Mouse (Mus musculus): ENCODE measurements around the gene Msi1. TPM values are rescaled to one million over a fixed set of nuclear protein-coding genes. Genes with fewer than 3 reads are reported as not detected.
A peak's percentile ranks its signal among the peaks of the same experiment; 100 is the strongest.

Msi1 gene
- total and polyA plus RNA-seq, 2 experiments from 2014 or later: 1.1 to 5.6 TPM

DNA sequence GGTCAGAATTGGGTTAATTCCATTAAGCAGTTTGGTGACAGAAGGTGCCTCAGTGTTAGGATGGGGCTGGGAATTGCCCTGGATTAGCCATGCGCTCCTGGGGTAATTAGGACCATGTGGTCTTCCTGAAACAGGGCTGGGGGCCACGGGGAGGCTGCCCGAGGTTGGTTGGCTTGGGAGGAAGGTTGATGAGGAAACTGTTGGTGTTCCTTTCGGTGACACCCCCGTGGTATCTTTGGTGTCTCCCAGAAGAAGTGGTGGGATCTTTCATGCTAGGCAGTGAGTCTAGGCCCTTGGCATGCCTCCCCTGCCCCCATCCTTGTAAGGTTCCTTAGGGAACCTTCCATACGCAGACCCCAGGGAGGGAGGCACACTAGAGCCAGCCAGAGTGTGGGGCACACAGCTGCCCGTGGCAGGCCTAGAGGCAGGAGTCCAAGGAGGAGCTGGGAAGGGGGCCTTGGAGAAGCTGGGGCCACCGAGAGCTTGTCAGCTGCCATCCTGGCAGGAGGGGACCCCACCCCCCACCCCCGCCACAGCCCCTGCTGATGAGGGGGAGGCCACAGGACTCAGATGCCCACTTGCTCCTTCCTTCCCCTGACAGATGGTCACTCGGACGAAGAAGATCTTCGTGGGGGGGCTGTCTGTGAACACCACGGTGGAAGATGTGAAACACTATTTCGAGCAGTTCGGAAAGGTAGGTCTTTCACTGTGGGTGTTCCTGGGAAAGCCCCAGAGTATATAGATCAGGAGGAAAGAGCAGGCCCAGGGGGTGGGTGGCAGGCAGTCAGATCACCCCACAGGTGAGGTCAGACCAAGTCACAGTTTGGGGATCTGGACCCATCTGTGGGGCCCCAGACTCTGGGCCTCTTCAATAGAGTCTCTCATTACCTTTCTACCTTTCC is 5.7 kb downstream of the Msi1 start:
- Histone ChIP-seq H3K27ac (ENCODE audit: low read depth) (no peak overlapping the region), H3K9me3 (replicated peaks; ENCODE audit: control insufficient read depth, low read length) (no peaks in the 10 kb centered on the region), H3K36me3 (replicated peaks; ENCODE audit: control insufficient read depth, insufficient read depth, low read length) (no peaks in the 10 kb centered on the region), H3K27me3 (ENCODE audit: control insufficient read depth, insufficient read depth, low read length) (peaks cover 15% of the 10 kb centered on the region), H3K4me3 (ENCODE audit: low read depth, low read length) (no peak overlapping the region), H3K9ac (replicated peaks; ENCODE audit: low read depth, low read length) (no peak overlapping the region), H3K4me2 (ENCODE audit: low read depth, low read length) (no peak overlapping the region), H3K4me1 (ENCODE audit: control insufficient read depth, insufficient read depth) (peaks cover 9% of the 10 kb centered on the region)
- WGBS: 72% methylated on average over 15 of the region's 15 CpGs
- TF ChIP-seq CTCF (IDR thresholded peaks at IDR 0.05; ENCODE audit: low read depth) (no peak), EP300 (IDR thresholded peaks at IDR 0.05; ENCODE audit: low read depth) (no peak)
- DNase-seq (ENCODE audit: low spot score): no peak
- no peak for ATAC-seq (ENCODE audit: insufficient read depth, low read depth)

DNA sequence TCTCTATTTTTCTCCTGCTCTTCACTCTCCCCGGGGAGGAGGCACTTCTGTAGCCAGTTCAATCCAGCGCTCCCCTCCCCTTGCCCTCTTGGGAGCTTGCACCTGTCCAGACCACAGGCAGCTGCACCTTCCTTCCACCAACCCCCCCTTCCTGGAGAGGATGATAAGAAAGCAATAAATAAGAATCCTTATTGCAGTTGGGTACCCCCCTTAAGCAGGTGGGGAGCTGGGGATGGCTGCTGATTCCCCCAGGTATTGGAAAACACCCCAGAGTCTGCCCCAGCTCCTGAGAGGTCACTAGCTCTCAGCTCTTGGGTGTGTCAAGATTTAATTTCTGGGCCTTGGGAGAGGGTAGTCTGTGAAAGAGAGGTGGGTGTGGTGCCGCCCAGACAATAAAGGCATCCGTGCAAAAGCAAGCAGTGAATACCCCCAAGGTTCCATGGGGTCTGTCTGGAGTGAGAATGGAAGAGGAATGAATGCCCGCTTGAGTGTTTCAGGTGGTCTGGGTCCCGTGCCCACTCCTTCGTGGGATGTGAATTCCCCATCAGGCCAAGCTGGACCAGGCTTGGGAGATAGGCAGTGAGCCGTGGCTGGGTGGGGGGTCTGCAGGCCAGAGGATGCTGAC is 6.5 kb downstream of the Msi1 start:
- no peak for ATAC-seq (ENCODE audit: insufficient read depth, low read depth)
- peaks cover 7% of the 10 kb centered on the region for H3K27me3 ChIP-seq (ENCODE audit: control insufficient read depth, insufficient read depth, low read length)

DNA sequence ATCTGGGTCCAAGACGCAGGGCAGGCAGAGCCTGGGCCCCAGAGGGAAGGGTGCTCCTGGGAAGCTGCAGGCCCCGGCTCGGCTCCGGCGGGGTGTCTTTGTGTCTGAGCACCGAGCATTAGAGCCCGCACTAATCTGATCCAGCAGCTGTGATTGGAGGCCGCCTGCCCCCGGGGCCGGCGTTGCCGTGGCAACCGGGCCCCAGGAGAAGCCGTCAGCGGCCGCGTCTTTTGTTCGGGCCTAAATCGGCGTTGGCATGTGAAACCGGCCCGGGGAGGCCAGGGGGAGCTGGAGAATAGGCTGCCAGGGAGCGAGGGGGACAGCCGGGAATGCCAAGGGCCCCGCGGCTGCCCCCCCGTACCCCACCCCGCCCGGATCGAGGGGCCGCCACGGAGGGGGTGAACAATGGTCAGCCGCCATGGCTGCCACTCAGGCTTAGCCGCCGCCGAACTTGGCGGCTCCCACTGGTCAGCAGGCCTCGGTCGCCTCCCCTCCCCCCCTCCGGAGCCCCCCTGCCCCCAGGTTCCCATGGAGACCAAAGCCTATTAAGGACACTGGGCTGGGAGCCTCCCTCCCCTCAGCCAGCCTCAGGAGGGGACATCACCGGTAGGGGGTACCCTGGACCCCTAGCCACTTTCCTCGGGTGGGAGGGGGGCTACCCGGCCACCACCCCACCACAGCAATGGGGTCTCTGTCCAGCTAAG is 7.2 kb downstream of the Msi1 start:
- no peak for TF ChIP-seq CTCF (IDR thresholded peaks at IDR 0.05; ENCODE audit: low read depth)
- no peak for TF ChIP-seq EP300 (IDR thresholded peaks at IDR 0.05; ENCODE audit: low read depth)
- Histone ChIP-seq H3K27ac (ENCODE audit: low read depth) (no peak overlapping the region), H3K4me3 (ENCODE audit: low read depth, low read length) (peak overlapping the region; percentile 45), H3K9ac (replicated peaks; ENCODE audit: low read depth, low read length) (peak overlapping the region; percentile 68), H3K36me3 (replicated peaks; ENCODE audit: control insufficient read depth, insufficient read depth, low read length) (no peaks in the 10 kb centered on the region), H3K27me3 (ENCODE audit: control insufficient read depth, insufficient read depth, low read length) (no peaks in the 10 kb centered on the region; the same call in none of the 2 replicates), H3K9me3 (replicated peaks; ENCODE audit: control insufficient read depth, low read length) (no peaks in the 10 kb centered on the region), H3K4me2 (ENCODE audit: low read depth, low read length) (peak overlapping the region; percentile 78), H3K4me1 (ENCODE audit: control insufficient read depth, insufficient read depth) (peaks cover 9% of the 10 kb centered on the region)
- DNase-seq (ENCODE audit: low spot score): no peak
- ATAC-seq (ENCODE audit: insufficient read depth, low read depth): peak; percentile 57
- 2% methylated on average over 26 of the region's 43 CpGs for WGBS

More for the DNA sequence above, 6.5 kb downstream of the Msi1 start:
- H3K9ac ChIP-seq (replicated peaks; ENCODE audit: low read depth, low read length): peak overlapping the region; percentile 68
- H3K4me1 ChIP-seq (ENCODE audit: control insufficient read depth, insufficient read depth): peaks cover 9% of the 10 kb centered on the region
- TF ChIP-seq CTCF (IDR thresholded peaks at IDR 0.05; ENCODE audit: low read depth) (no peak), EP300 (IDR thresholded peaks at IDR 0.05; ENCODE audit: low read depth) (no peak)
- peak overlapping the region; percentile 45 for H3K4me3 ChIP-seq (ENCODE audit: low read depth, low read length)
- peak overlapping the region; percentile 78 for H3K4me2 ChIP-seq (ENCODE audit: low read depth, low read length)
- no peak overlapping the region for H3K27ac ChIP-seq (ENCODE audit: low read depth)
- H3K36me3 ChIP-seq (replicated peaks; ENCODE audit: control insufficient read depth, insufficient read depth, low read length): no peaks in the 10 kb centered on the region
- no peaks in the 10 kb centered on the region for H3K9me3 ChIP-seq (replicated peaks; ENCODE audit: control insufficient read depth, low read length)
- DNase-seq (ENCODE audit: low spot score): no peak
- WGBS: 53% methylated on average over 8 of the region's 8 CpGs

DNA sequence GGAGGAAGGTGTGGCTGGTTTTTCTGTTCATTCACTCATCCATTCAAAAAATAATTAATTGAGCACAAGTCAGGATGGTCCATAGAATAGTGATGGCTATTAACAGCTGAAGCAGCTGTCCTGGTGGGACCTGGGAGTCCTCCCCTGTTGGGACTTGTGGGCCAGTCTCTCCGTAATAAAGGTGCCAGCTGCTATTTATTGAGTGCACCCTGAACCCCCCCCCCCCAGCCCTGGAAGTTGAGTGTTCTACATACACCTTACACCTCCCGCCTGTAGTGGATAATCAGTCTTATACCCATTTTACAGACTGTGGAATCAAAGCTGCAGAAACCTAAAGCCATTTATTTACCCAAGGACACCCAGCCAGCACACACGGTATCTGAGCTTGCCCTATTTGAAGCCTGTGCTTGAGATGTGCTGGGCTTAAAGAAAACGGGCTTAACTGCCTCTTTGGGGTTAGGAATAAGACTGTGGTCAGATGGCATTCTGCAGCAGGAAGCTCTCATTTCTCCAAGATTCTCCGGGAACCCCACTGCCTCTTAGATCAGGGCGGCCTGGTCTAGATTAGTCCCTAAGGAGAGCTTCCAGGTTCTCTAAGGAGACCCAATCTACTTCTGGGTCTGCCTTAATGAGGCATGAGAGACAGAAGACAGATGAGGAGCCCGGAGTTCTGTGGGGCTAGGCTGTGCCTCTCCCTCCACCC is 8.0 kb downstream of the Msi1 start:
- H3K27ac ChIP-seq (ENCODE audit: low read depth): no peak overlapping the region
- H3K36me3 ChIP-seq (replicated peaks; ENCODE audit: control insufficient read depth, insufficient read depth, low read length): no peaks in the 10 kb centered on the region
- DNase-seq (ENCODE audit: low spot score) (no peak), ATAC-seq (ENCODE audit: insufficient read depth, low read depth) (no peak)
- 81% methylated on average over 7 of the region's 7 CpGs for WGBS
- no peaks in the 10 kb centered on the region for H3K9me3 ChIP-seq (replicated peaks; ENCODE audit: control insufficient read depth, low read length)
- H3K4me1 ChIP-seq (ENCODE audit: control insufficient read depth, insufficient read depth): peaks cover 9% of the 10 kb centered on the region; the same call in 1 of the 2 replicates
- H3K4me3 ChIP-seq (ENCODE audit: low read depth, low read length): no peak overlapping the region
- no peak overlapping the region for H3K4me2 ChIP-seq (ENCODE audit: low read depth, low read length)
- TF ChIP-seq CTCF (IDR thresholded peaks at IDR 0.05; ENCODE audit: low read depth) (no peak), EP300 (IDR thresholded peaks at IDR 0.05; ENCODE audit: low read depth) (no peak)
- H3K9ac ChIP-seq (replicated peaks; ENCODE audit: low read depth, low read length): peak overlapping the region; percentile 68; the same call in 1 of the 2 replicates
- H3K27me3 ChIP-seq (ENCODE audit: control insufficient read depth, insufficient read depth, low read length): no peaks in the 10 kb centered on the region; the same call in none of the 2 replicates

DNA sequence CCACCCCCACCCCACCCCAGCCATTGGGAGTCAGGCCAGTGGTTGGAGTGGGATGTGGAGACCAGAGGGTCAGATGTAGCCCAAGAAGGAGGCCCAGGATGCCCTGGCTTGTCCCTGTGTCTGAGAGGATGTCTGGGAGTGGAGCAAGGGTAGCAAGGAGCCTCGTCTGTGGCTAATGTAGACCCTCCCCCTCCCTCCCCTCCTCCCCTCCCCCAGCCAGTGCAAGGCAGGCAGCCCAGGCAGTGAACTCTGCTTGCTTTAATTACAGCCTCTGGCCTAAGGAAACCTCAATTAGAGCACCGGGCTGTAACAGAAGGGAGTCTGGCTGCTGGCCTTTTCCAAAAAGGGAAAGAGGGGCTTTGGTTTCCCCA is 8.5 kb downstream of the Msi1 start:
- no peak for TF ChIP-seq CTCF (IDR thresholded peaks at IDR 0.05; ENCODE audit: low read depth)
- H3K27ac ChIP-seq (ENCODE audit: low read depth): no peak overlapping the region
- H3K4me2 ChIP-seq (ENCODE audit: low read depth, low read length): no peak overlapping the region
- DNase-seq (ENCODE audit: low spot score): no peak
- no peaks in the 10 kb centered on the region for H3K36me3 ChIP-seq (replicated peaks; ENCODE audit: control insufficient read depth, insufficient read depth, low read length)
- no peak overlapping the region for H3K4me3 ChIP-seq (ENCODE audit: low read depth, low read length)
- H3K4me1 ChIP-seq (ENCODE audit: control insufficient read depth, insufficient read depth): peaks cover 9% of the 10 kb centered on the region; the same call in 1 of the 2 replicates
- H3K9me3 ChIP-seq (replicated peaks; ENCODE audit: control insufficient read depth, low read length): no peaks in the 10 kb centered on the region
- H3K27me3 ChIP-seq (ENCODE audit: control insufficient read depth, insufficient read depth, low read length): no peaks in the 10 kb centered on the region; the same call in 1 of the 2 replicates
- WGBS: 54% methylated on average over 2 of the region's 2 CpGs
- no peak overlapping the region for H3K9ac ChIP-seq (replicated peaks; ENCODE audit: low read depth, low read length)
- no peak for ATAC-seq (ENCODE audit: insufficient read depth, low read depth)
